Mouse (Mus musculus) ES-E14 (cell line): ENCODE results near the gene Cd151. TPM values are rescaled to one million over a fixed set of nuclear protein-coding genes. Genes with fewer than 3 reads are reported as not detected.

ENCODE experiments used
- DNase-seq: peaks from one replicate; pipeline ENCODE4 v3.0.0-alpha.2; 2013; ENCODE audit warnings: low read depth, low spot score
- H3K27ac ChIP-seq: 2 replicates; pipeline ENCODE4 v1.5.1; 2012; ENCODE audit warnings: low read depth, mild to moderate bottlenecking, low read length, moderate library complexity, mixed read lengths; ENCODE audit not compliant: poor library complexity, insufficient read depth, severe bottlenecking
- H3K36me3 ChIP-seq: 2 replicates; pipeline ENCODE4 v1.6.1; 2012; ENCODE audit warnings: mild to moderate bottlenecking, low read length, moderate library complexity, mixed read lengths; ENCODE audit not compliant: control insufficient read depth, poor library complexity, insufficient read depth, severe bottlenecking
- H3K4me1 ChIP-seq, 2 experiments: fragments of 150-350 bp in 1 of 2; sonication (generic) in 1 of 2; 2 replicates each; pipeline ENCODE4 v1.6.1; 2012; ENCODE audit warnings: low read length in 2 of 2, mild to moderate bottlenecking in 1 of 2, mixed read lengths in 1 of 2; ENCODE audit not compliant: control insufficient read depth in 2 of 2, insufficient read depth in 2 of 2, poor library complexity in 1 of 2
- H3K4me3 ChIP-seq, 2 experiments: fragments of 150-350 bp in 1 of 2; sonication (generic) in 1 of 2; 2 replicates each; pipeline ENCODE4 v1.5.1; 2012; ENCODE audit warnings: low read length in 2 of 2, low read depth in 1 of 2, mild to moderate bottlenecking in 1 of 2, mixed read lengths in 1 of 2; ENCODE audit not compliant: insufficient read depth in 1 of 2, poor library complexity in 1 of 2, severe bottlenecking in 1 of 2
- H3K9ac ChIP-seq: 2 replicates; pipeline ENCODE4 v1.6.1; 2012; ENCODE audit warnings: low read depth, mild to moderate bottlenecking, low read length, mixed read lengths; ENCODE audit not compliant: poor library complexity, insufficient read depth, severe bottlenecking
- H3K9me3 ChIP-seq: fragments of 150-350 bp; sonication (generic); 2 replicates; pipeline ENCODE4 v1.6.1; 2012; ENCODE audit warnings: low read depth, mild to moderate bottlenecking, low read length; ENCODE audit not compliant: control insufficient read depth, insufficient read depth
- CHD2 ChIP-seq: IDR thresholded peaks from 2 replicates; pipeline ENCODE4 v1.6.1; 2014; ENCODE audit warnings: mild to moderate bottlenecking, low read depth, low read length, inconsistent platforms
- HCFC1 ChIP-seq: IDR thresholded peaks from 2 replicates; pipeline ENCODE4 v1.6.1; 2012; ENCODE audit warnings: low read length, inconsistent platforms, borderline replicate concordance; ENCODE audit not compliant: insufficient read depth
- MAFK ChIP-seq: IDR thresholded peaks from 2 replicates; pipeline ENCODE4 v1.6.1; 2014; ENCODE audit warnings: mild to moderate bottlenecking, low read depth, low read length, inconsistent platforms; ENCODE audit not compliant: insufficient read depth
- ZC3H11A ChIP-seq: IDR thresholded peaks from 2 replicates; pipeline ENCODE4 v1.6.1; 2012; ENCODE audit warnings: low read depth, mild to moderate bottlenecking, inconsistent platforms, low read length, borderline replicate concordance
- ZNF384 ChIP-seq: IDR thresholded peaks from 2 replicates; pipeline ENCODE4 v1.6.1; 2012; ENCODE audit warnings: low read depth, low read length, inconsistent platforms
- in situ Hi-C, 2 experiments: fragments of 600-800 bp; cut with MboI; formaldehyde crosslinking; loops; one replicate each; pipeline ENCODE4 v1.15.1; 2025; ENCODE audit warnings: low sequenced_read_pairs in 2 of 2, inconsistent platforms in 1 of 2; ENCODE audit not compliant: unreplicated experiment in 2 of 2
- total RNA-seq: library from RNA; depleted of rRNA; stranded (reverse); fragments of 300-350 nt; gene quantifications from 2 replicates; pipeline ENCODE4 v1.2.3, GENCODE M21; 2012

The Cd151 gene
- total RNA-seq, 1 experiment, result 238 TPM

DNA sequence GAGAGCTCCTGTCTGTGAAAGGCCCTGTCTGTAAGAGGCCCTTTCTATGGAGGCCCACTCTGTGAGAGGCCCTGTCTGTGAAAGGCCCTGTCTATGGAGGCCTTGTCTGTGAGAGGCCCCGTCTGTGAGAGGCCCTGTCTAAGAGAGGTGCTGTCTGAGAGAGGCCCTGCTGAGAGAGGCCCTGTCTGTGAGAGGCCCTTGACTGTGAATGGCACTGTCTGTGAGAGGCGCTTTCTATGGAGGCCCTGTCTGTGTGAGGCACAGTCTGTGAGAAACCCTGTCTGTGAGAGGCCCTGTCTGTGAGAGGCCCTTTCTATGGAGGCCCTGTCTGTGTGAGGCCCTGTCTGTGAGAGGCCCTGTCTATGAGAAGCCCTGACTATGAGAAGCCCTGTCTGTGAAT is 39.1 kb downstream of the Cd151 start:
- Histone ChIP-seq H3K27ac (no peak overlapping the region), H3K36me3 (no peaks in the 10 kb centered on the region; the same call in 1 of the 2 replicates), H3K4me1 (no peaks in the 10 kb centered on the region), H3K9me3 (no peaks in the 10 kb centered on the region), H3K9ac (no peak overlapping the region), H3K4me3 (no peak overlapping the region)
- DNase-seq, result no peak
- TF ChIP-seq MAFK, result no peak
- TF ChIP-seq ZNF384, result no peak
- no peak for TF ChIP-seq ZC3H11A
- TF ChIP-seq HCFC1, result no peak
- TF ChIP-seq CHD2, result no peak
- in situ Hi-C loops, result no loop called here

DNA sequence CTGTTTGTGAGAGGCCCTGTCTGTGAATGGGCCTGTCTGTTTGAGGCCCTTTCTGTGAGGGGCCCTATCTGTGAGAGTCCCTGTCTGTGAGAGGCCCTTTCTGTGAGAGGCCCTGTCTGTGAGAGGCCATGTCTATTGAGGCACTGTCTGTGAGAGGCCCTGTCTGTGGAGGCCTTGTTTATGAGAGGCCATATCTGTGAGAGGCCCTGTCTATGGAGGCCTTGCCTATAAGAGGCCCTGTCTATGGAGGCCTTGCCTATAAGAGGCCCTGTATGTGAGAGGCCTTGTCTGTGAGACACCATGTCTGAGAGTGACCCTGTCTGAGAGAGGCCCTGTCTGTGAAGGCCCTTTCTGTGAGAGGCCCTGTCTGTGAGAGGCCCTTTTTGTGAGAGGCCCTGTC is 41.0 kb downstream of the Cd151 start:
- no peak for TF ChIP-seq HCFC1
- no peak for TF ChIP-seq ZC3H11A
- TF ChIP-seq MAFK, result no peak
- no peak for TF ChIP-seq ZNF384
- TF ChIP-seq CHD2, result no peak
- Histone ChIP-seq H3K9me3 (no peaks in the 10 kb centered on the region), H3K9ac (no peak overlapping the region), H3K36me3 (no peaks in the 10 kb centered on the region; the same call in 1 of the 2 replicates), H3K4me3 (no peak overlapping the region), H3K4me1 (peaks cover 0 to 3% of the 10 kb centered on the region in 2 experiments; a peak in 1 of 4 replicates), H3K27ac (no peak overlapping the region)
- in situ Hi-C loops, result no loop called here
- no peak for DNase-seq

DNA sequence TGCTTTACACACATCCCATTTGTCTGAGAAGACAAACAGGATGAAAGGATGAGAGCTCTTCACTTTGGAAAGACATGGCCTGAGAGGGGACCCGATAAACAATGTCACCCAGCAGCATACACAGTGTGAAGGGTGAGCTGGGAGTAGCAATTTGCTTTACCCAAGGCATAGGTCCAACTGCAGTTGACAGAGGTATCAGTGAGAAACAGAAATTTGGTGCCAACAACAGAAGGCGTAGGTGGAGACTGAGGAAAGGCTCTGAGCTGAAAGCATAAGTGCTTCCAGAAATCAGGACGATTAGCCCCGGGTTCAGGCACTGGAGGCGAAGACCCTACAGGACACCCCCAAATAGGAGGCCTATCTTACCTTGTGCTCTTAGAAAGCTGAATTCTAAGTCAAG is 43.0 kb downstream of the Cd151 start:
- TF ChIP-seq ZC3H11A, result no peak
- no peak for TF ChIP-seq ZNF384
- no peak for TF ChIP-seq MAFK
- TF ChIP-seq HCFC1, result no peak
- no peak for TF ChIP-seq CHD2
- H3K27ac ChIP-seq, result no peak overlapping the region
- H3K9ac ChIP-seq, result no peak overlapping the region
- in situ Hi-C loops, result no loop called here
- H3K36me3 ChIP-seq, result no peaks in the 10 kb centered on the region; the same call in 1 of the 2 replicates
- no peak overlapping the region for H3K4me3 ChIP-seq
- H3K9me3 ChIP-seq, result no peaks in the 10 kb centered on the region
- peaks cover 0 to 5% of the 10 kb centered on the region in 2 experiments; a peak in 1 of 4 replicates for H3K4me1 ChIP-seq
- no peak for DNase-seq

DNA sequence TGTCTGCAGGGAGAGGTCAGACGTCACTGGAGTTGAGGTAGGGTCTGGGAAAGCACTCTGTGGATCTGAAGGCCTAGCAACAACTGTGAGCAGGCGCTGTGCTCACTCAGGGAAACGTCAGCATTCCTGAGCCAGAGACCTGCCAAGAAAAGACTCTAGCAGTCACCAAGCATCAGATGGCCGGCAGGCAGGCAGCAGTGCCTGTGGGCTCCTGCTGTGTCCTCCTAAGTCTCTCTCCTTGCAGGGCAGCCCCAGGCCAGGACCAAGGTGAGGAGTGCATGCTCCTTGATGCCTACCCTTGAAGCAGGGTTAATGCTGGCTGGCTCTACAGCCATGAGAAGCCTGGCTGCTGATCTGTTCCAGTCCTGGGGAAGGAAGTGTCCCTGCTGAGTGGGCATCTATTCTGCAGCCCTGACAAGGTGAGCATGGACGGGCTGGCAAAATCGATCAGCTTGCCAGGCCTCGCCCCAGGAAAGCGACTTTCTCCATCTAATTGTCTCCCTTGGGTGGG is 43.5 kb downstream of the Cd151 start:
- TF ChIP-seq ZNF384 (no peak), HCFC1 (no peak), CHD2 (no peak), MAFK (no peak), ZC3H11A (no peak)
- in situ Hi-C loops, result no loop called here
- Histone ChIP-seq H3K4me1 (peaks cover 0 to 5% of the 10 kb centered on the region in 2 experiments; a peak in 1 of 4 replicates), H3K9ac (no peak overlapping the region), H3K36me3 (no peaks in the 10 kb centered on the region; the same call in 1 of the 2 replicates), H3K4me3 (no peak overlapping the region), H3K27ac (no peak overlapping the region), H3K9me3 (no peaks in the 10 kb centered on the region)
- no peak for DNase-seq

DNA sequence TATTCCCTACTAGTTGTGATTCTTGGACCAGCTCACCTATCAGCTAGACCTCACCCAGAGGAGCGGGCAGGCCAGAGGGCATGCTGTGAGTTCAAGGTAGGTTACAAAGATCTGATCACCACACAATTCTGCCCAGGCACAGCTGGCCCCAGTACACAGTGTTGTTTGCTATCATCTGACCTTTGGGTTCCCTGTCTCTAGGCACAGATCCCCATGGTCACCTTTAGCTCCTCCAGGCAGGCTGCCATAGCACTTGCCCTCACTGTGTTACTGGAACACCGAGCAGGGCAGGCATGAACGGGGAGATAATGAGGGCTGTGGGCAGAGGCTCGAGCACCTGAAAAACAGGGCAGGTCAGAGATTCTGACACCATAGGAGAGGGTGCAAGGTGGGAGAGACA is 50.4 kb downstream of the Cd151 start:
- Histone ChIP-seq H3K27ac (no peak overlapping the region), H3K4me3 (no peak overlapping the region), H3K36me3 (peaks cover 2% of the 10 kb centered on the region; the same call in 1 of the 2 replicates), H3K9ac (no peak overlapping the region), H3K9me3 (no peaks in the 10 kb centered on the region), H3K4me1 (peaks cover 0 to 5% of the 10 kb centered on the region in 2 experiments; a peak in 1 of 4 replicates)
- DNase-seq, result no peak
- in situ Hi-C loops, result no loop called here
- TF ChIP-seq ZC3H11A, result no peak
- no peak for TF ChIP-seq HCFC1
- TF ChIP-seq ZNF384, result no peak
- no peak for TF ChIP-seq CHD2
- no peak for TF ChIP-seq MAFK
